Mouse (Mus musculus) MEL (cell line): ENCODE results near the gene Qdpr. TPM values are rescaled to one million over a fixed set of nuclear protein-coding genes. Genes with fewer than 3 reads are reported as not detected.

ENCODE experiments used
- DNase-seq: peaks from one replicate; pipeline ENCODE4 v3.0.0; 2011; ENCODE audit warnings: low read depth, low spot score
- H3K27ac ChIP-seq: 2 replicates; pipeline ENCODE4 v1.5.1; 2012; ENCODE audit warnings: low read depth, mild to moderate bottlenecking, control low read depth, low read length, moderate library complexity; ENCODE audit not compliant: control insufficient read depth
- H3K27me3 ChIP-seq, 2 experiments: fragments of 150-350 bp in 1 of 2; sonication (generic) in 1 of 2; 2 replicates each; pipeline ENCODE4 v1.6.1; 2012; ENCODE audit warnings: low read length in 2 of 2, mild to moderate bottlenecking in 2 of 2, improper control_type of control experiment in 1 of 2, moderate library complexity in 1 of 2; ENCODE audit not compliant: insufficient read depth in 2 of 2, control insufficient read depth in 1 of 2
- H3K36me3 ChIP-seq, 2 experiments: 2 replicates each; pipeline ENCODE4 v1.6.1; 2012 to 2014; ENCODE audit warnings: low read length in 2 of 2, improper control_type of control experiment in 1 of 2, inconsistent platforms in 1 of 2, mild to moderate bottlenecking in 1 of 2; ENCODE audit not compliant: insufficient read depth in 2 of 2, control insufficient read depth in 1 of 2
- H3K4me1 ChIP-seq, 2 experiments: fragments of 150-350 bp in 1 of 2; sonication (generic) in 1 of 2; 2 replicates each; pipeline ENCODE4 v1.6.1; 2012; ENCODE audit warnings: low read length in 2 of 2, improper control_type of control experiment in 1 of 2, mild to moderate bottlenecking in 1 of 2; ENCODE audit not compliant: insufficient read depth in 2 of 2, control insufficient read depth in 1 of 2
- H3K4me3 ChIP-seq, 2 experiments: fragments of 150-350 bp in 1 of 2; sonication (generic) in 1 of 2; 2 replicates each; pipeline ENCODE4 v1.5.1; 2012; ENCODE audit warnings: low read depth in 2 of 2, low read length in 2 of 2, mild to moderate bottlenecking in 2 of 2, moderate library complexity in 2 of 2, control low read depth in 1 of 2, improper control_type of control experiment in 1 of 2; ENCODE audit not compliant: control insufficient read depth in 1 of 2, insufficient read depth in 1 of 2
- H3K79me2 ChIP-seq: 2 replicates; pipeline ENCODE4 v1.6.1; 2012; ENCODE audit warnings: mild to moderate bottlenecking, low read length, moderate library complexity; ENCODE audit not compliant: control insufficient read depth, poor library complexity, insufficient read depth
- H3K9ac ChIP-seq: 2 replicates; pipeline ENCODE4 v1.6.1; 2012; ENCODE audit warnings: low read depth, mild to moderate bottlenecking, control low read depth, low read length, moderate library complexity; ENCODE audit not compliant: control insufficient read depth, poor library complexity, severe bottlenecking
- H3K9me3 ChIP-seq: fragments of 150-350 bp; sonication (generic); replicated peaks from 2 replicates; pipeline ENCODE4 v1.6.1; 2012; ENCODE audit warnings: mild to moderate bottlenecking, low read length, improper control_type of control experiment, moderate library complexity; ENCODE audit not compliant: insufficient read depth
- CHD2 ChIP-seq: IDR thresholded peaks from 2 replicates; pipeline ENCODE4 v1.6.1; 2011; ENCODE audit warnings: low read length, improper control_type of control experiment
- ELF1 ChIP-seq: IDR thresholded peaks from 2 replicates; pipeline ENCODE4 v1.6.1; 2014; ENCODE audit warnings: low read depth, mild to moderate bottlenecking, inconsistent platforms, low read length, improper control_type of control experiment, moderate library complexity
- ETS1 ChIP-seq: IDR thresholded peaks from 2 replicates; pipeline ENCODE4 v1.6.1; 2012; ENCODE audit warnings: low read depth, mild to moderate bottlenecking, inconsistent platforms, low read length, improper control_type of control experiment, moderate library complexity
- JUND ChIP-seq: IDR thresholded peaks from 2 replicates; pipeline ENCODE4 v1.6.1; 2011; ENCODE audit warnings: low read depth, mild to moderate bottlenecking, improper control_type of control experiment, low read length
- KAT2A ChIP-seq: conservative IDR thresholded peaks from 2 replicates; pipeline ENCODE4 v1.6.1; 2012; ENCODE audit warnings: low read depth, low read length, improper control_type of control experiment, inconsistent platforms
- MAFK ChIP-seq: IDR thresholded peaks from 2 replicates; pipeline ENCODE4 v1.6.1; 2011; ENCODE audit warnings: low read depth, mild to moderate bottlenecking, low read length, improper control_type of control experiment, borderline replicate concordance
- MAX ChIP-seq: IDR thresholded peaks from 2 replicates; pipeline ENCODE4 v1.6.1; 2011; ENCODE audit warnings: low read length, improper control_type of control experiment
- MEF2A ChIP-seq: IDR thresholded peaks from 2 replicates; pipeline ENCODE4 v1.6.1; 2014; ENCODE audit warnings: low read depth, mild to moderate bottlenecking, inconsistent platforms, low read length, improper control_type of control experiment; ENCODE audit not compliant: poor library complexity, insufficient replicate concordance, severe bottlenecking; ENCODE audit errors: extremely low read depth
- MYC ChIP-seq: IDR thresholded peaks from 2 replicates; pipeline ENCODE4 v1.6.1; 2011; ENCODE audit warnings: low read depth, mild to moderate bottlenecking, low read length, improper control_type of control experiment, moderate library complexity
- NELFE ChIP-seq: IDR thresholded peaks from 2 replicates; pipeline ENCODE4 v1.6.1; 2011; ENCODE audit warnings: low read depth, low read length, improper control_type of control experiment
- POLR2A ChIP-seq, 2 experiments: IDR thresholded peaks; 2 replicates each; pipeline ENCODE4 v1.6.1; 2011 to 2012; ENCODE audit warnings: low read length in 2 of 2, mild to moderate bottlenecking in 2 of 2, control low read depth in 1 of 2, improper control_type of control experiment in 1 of 2, low read depth in 1 of 2, moderate library complexity in 1 of 2; ENCODE audit not compliant: control insufficient read depth in 1 of 2, insufficient read depth in 1 of 2, poor library complexity in 1 of 2
- RCOR1 ChIP-seq: IDR thresholded peaks from 2 replicates; pipeline ENCODE4 v1.6.1; 2012; ENCODE audit warnings: low read depth, mild to moderate bottlenecking, inconsistent platforms, low read length, improper control_type of control experiment
- SMC3 ChIP-seq: IDR thresholded peaks from 2 replicates; pipeline ENCODE4 v1.6.1; 2011; ENCODE audit warnings: low read depth, low read length, improper control_type of control experiment
- USF1 ChIP-seq: IDR thresholded peaks from 2 replicates; pipeline ENCODE4 v1.6.1; 2014; ENCODE audit warnings: low read depth, mild to moderate bottlenecking, inconsistent platforms, low read length, improper control_type of control experiment, moderate library complexity
- ZC3H11A ChIP-seq: IDR thresholded peaks from 2 replicates; pipeline ENCODE4 v1.6.1; 2012; ENCODE audit warnings: low read depth, mild to moderate bottlenecking, inconsistent platforms, low read length, improper control_type of control experiment
- ZMIZ1 ChIP-seq: IDR thresholded peaks from 2 replicates; pipeline ENCODE4 v1.6.1; 2012; ENCODE audit warnings: low read depth, mild to moderate bottlenecking, inconsistent platforms, low read length, improper control_type of control experiment, moderate library complexity
- polyA plus RNA-seq, 2 experiments: library from polyadenylated mRNA; stranded (reverse) in 1 of 2; unstranded in 1 of 2; fragments of >175 nt in 1 of 2; fragments of >200 nt in 1 of 2; gene quantifications; 2 replicates each; pipeline versions ENCODE4 v1.2.1 to v1.2.4; 2012; ENCODE audit warnings: low replicate concordance in 2 of 2, low read depth in 1 of 2; ENCODE audit not compliant: insufficient read length in 2 of 2, insufficient read depth in 1 of 2, missing spikeins in 1 of 2
- total RNA-seq: library from RNA; depleted of rRNA; stranded (reverse); fragments of 300-350 nt; gene quantifications from 2 replicates; pipeline ENCODE4 v1.2.3, GENCODE M21; 2012

Qdpr gene
- total and polyA plus RNA-seq, 3 experiments, result 119 to 226 TPM; not detected in 1

DNA sequence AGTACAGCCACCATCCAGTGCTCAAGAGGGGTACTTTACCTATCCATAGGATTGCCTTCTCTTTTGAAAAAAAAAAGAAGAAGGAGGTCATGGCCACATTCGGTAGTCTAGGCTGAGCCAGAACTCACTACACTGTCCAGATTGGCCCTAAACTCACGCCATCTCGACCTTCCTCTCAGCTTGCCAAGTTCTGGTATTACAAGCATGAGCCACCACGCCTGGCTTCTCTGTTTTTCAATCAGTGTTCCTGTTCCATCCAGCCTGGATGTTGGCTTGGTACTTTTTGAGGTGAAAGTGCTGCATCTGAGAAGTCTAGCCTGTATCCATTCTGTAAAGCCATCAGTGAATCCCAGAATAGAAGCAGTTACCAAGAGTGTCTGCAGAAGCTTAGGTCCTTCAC lies 46.4 kb upstream of the Qdpr start:
- H3K4me1 ChIP-seq, result peaks cover 7 to 20% of the 10 kb centered on the region in 2 experiments
- TF ChIP-seq ZC3H11A (no peak), CHD2 (no peak), ZMIZ1 (no peak), NELFE (no peak), MAFK (no peak), RCOR1 (no peak)
- no peaks in the 10 kb centered on the region for H3K9me3 ChIP-seq
- H3K79me2 ChIP-seq, result peaks cover 26% of the 10 kb centered on the region
- no peak for DNase-seq
- no peak overlapping the region for H3K9ac ChIP-seq
- H3K36me3 ChIP-seq, result peaks cover 9 to 29% of the 10 kb centered on the region in 2 experiments
- no peaks in the 10 kb centered on the region for H3K27me3 ChIP-seq
- H3K4me3 ChIP-seq, result no peak overlapping the region
- no peak overlapping the region for H3K27ac ChIP-seq

DNA sequence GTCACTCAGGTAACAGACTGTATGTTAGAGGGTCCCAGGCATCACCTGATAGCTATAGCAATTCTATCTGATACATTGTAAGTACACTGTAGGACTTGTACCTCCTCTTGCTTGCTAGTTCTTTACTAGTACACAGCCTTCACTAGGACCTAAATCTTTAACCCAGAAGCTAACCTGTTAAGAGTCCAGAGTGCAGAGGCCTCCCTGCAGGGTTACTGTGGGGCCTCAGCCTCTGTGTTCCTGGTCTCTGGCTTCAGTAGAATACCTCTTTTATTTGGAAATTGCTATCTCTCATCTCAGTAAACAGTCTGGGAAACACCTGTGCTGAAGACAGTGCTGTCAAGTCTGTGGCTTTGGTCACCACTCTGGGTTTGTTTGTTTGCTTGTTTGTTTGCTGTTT lies 46.0 kb upstream of the Qdpr start:
- Histone ChIP-seq H3K9ac (no peak overlapping the region), H3K27me3 (peaks cover 0 to 2% of the 10 kb centered on the region in 2 experiments; a peak in 1 of 4 replicates), H3K79me2 (peaks cover 26% of the 10 kb centered on the region), H3K4me3 (no peak overlapping the region), H3K4me1 (peaks cover 7 to 20% of the 10 kb centered on the region in 2 experiments), H3K9me3 (no peaks in the 10 kb centered on the region), H3K36me3 (peaks cover 6 to 29% of the 10 kb centered on the region in 2 experiments), H3K27ac (no peak overlapping the region)
- DNase-seq, result no peak
- TF ChIP-seq KAT2A (no peak), ELF1 (no peak), POLR2A (IDR thresholded peaks at IDR 0.05; ENCODE audit: control insufficient read depth in 1 of 2, insufficient read depth in 1 of 2, low read depth in 1 of 2, low read length in 2 of 2, poor library complexity in 1 of 2) (no peak), ETS1 (no peak), MAX (no peak), CHD2 (no peak), USF1 (no peak), SMC3 (no peak), JUND (no peak), MEF2A (no peak), NELFE (no peak), MYC (no peak)
